Mouse (Mus musculus) myocyte (in vitro differentiated cells): ENCODE results near the gene Htr2a. TPM values are rescaled to one million over a fixed set of nuclear protein-coding genes. Genes with fewer than 3 reads are reported as not detected.

Source experiments
- H3K27me3 ChIP-seq: one replicate; pipeline ENCODE4 v1.6.1; 2011; ENCODE audit not compliant: control insufficient read depth, insufficient read depth, insufficient read length
- H3K36me3 ChIP-seq: one replicate; pipeline ENCODE4 v1.6.1; 2011; ENCODE audit not compliant: control insufficient read depth, insufficient read depth
- H3K4me2 ChIP-seq: one replicate; pipeline ENCODE4 v1.6.1; 2011; ENCODE audit warnings: low read depth, control low read depth
- H3K4me3 ChIP-seq: one replicate; pipeline ENCODE4 v1.5.1; 2011; ENCODE audit warnings: mild to moderate bottlenecking, control low read depth, moderate library complexity
- H3K79me2 ChIP-seq: one replicate; pipeline ENCODE4 v1.6.1; 2011; ENCODE audit not compliant: control insufficient read depth, insufficient read depth
- H3ac ChIP-seq: one replicate; pipeline ENCODE4 v1.6.1; 2011; ENCODE audit not compliant: control insufficient read depth, insufficient read length
- CEBPB ChIP-seq: IDR thresholded peaks from 2 replicates; pipeline ENCODE4 v1.6.1; 2011; ENCODE audit warnings: mild to moderate bottlenecking, moderate library complexity; ENCODE audit not compliant: poor library complexity, insufficient read depth, severe bottlenecking
- E2F4 ChIP-seq: IDR thresholded peaks from one replicate; pipeline ENCODE4 v1.6.1; 2011; ENCODE audit warnings: mild to moderate bottlenecking, control low read depth, moderate library complexity; ENCODE audit not compliant: insufficient read depth
- MAX ChIP-seq: IDR thresholded peaks from one replicate; pipeline ENCODE4 v1.6.1; 2011; ENCODE audit warnings: low read depth, mild to moderate bottlenecking, control low read depth
- MYOD1 ChIP-seq, 3 experiments: IDR thresholded peaks; one replicate each; pipeline ENCODE4 v1.6.1; 2011; ENCODE audit warnings: control low read depth in 2 of 3, low read depth in 2 of 3, mild to moderate bottlenecking in 2 of 3, moderate library complexity in 1 of 3; ENCODE audit not compliant: insufficient read length in 2 of 3, control insufficient read depth in 1 of 3
- MYOG ChIP-seq, 3 experiments: IDR thresholded peaks; one replicate each; pipeline ENCODE4 v1.6.1; 2011; ENCODE audit warnings: control low read depth in 2 of 3, low read depth in 2 of 3, mild to moderate bottlenecking in 2 of 3; ENCODE audit not compliant: insufficient read length in 2 of 3, control insufficient read depth in 1 of 3, insufficient read depth in 1 of 3
- POLR2A ChIP-seq: IDR thresholded peaks from one replicate; pipeline ENCODE4 v1.6.1; 2011; ENCODE audit warnings: low read depth, mild to moderate bottlenecking, control low read depth, moderate library complexity; ENCODE audit not compliant: insufficient read length
- POLR2AphosphoS2 ChIP-seq: IDR thresholded peaks from one replicate; pipeline ENCODE4 v1.6.1; 2011; ENCODE audit warnings: low read depth, control low read depth; ENCODE audit not compliant: insufficient read length
- REST ChIP-seq: IDR thresholded peaks from one replicate; pipeline ENCODE4 v1.6.1; 2011; ENCODE audit warnings: mild to moderate bottlenecking, control low read depth, moderate library complexity; ENCODE audit not compliant: insufficient read depth, insufficient read length
- SRF ChIP-seq: IDR thresholded peaks from one replicate; pipeline ENCODE4 v1.6.1; 2011; ENCODE audit warnings: low read depth; ENCODE audit not compliant: control insufficient read depth, insufficient read length
- TCF12 ChIP-seq: IDR thresholded peaks from one replicate; pipeline ENCODE4 v1.6.1; 2011; ENCODE audit warnings: mild to moderate bottlenecking, control low read depth; ENCODE audit not compliant: poor library complexity, insufficient read depth, severe bottlenecking
- TCF3 ChIP-seq: IDR thresholded peaks from one replicate; pipeline ENCODE4 v1.6.1; 2011; ENCODE audit warnings: low read depth, control low read depth; ENCODE audit not compliant: insufficient read length
- USF1 ChIP-seq: IDR thresholded peaks from one replicate; pipeline ENCODE4 v1.6.1; 2011; ENCODE audit warnings: low read depth, mild to moderate bottlenecking, control low read depth, moderate library complexity
- polyA plus RNA-seq: library from polyadenylated mRNA; unstranded; fragments of >200 nt; fragmentation: generic; extraction: Trizol; gene quantifications from one replicate; pipeline ENCODE4 v1.2.1, GENCODE M21; 2012; ENCODE audit warnings: missing spikeins

The Htr2a gene
- polyA plus RNA-seq, 1 experiment: not detected

- no peak for TF ChIP-seq CEBPB
- TF ChIP-seq POLR2A: no peak
- TF ChIP-seq MYOD1 (IDR thresholded peaks at IDR 0.05; ENCODE audit: control insufficient read depth in 1 of 3, insufficient read length in 2 of 3, low read depth in 2 of 3): no peak
- TF ChIP-seq SRF: no peak
- TF ChIP-seq E2F4: no peak
- no peak for TF ChIP-seq USF1
- no peak for TF ChIP-seq TCF12
- TF ChIP-seq REST: no peak
- no peak for TF ChIP-seq TCF3
- TF ChIP-seq POLR2AphosphoS2: no peak
- TF ChIP-seq MYOG (IDR thresholded peaks at IDR 0.05; ENCODE audit: control insufficient read depth in 1 of 3, insufficient read depth in 1 of 3, insufficient read length in 2 of 3, low read depth in 2 of 3): no peak
- no peak for TF ChIP-seq MAX
These were observed 9.4 kb downstream of the Htr2a start for GRCm38 (mm10) chr14:74650001-74650400.

GRCm38 (mm10) chr14:74651678-74652077, 11.0 kb downstream of the Htr2a start:
- H3ac ChIP-seq: no peak overlapping the region
- no peak overlapping the region for H3K4me2 ChIP-seq
- H3K27me3 ChIP-seq: peaks cover 5% of the 10 kb centered on the region
- no peaks in the 10 kb centered on the region for H3K36me3 ChIP-seq
- no peak overlapping the region for H3K4me3 ChIP-seq
- H3K79me2 ChIP-seq: no peaks in the 10 kb centered on the region
- TF ChIP-seq USF1 (no peak), MYOG (IDR thresholded peaks at IDR 0.05; ENCODE audit: control insufficient read depth in 1 of 3, insufficient read depth in 1 of 3, insufficient read length in 2 of 3, low read depth in 2 of 3) (no peak), POLR2A (no peak), REST (no peak), MAX (no peak), CEBPB (no peak), TCF3 (no peak)

More at GRCm38 (mm10) chr14:74650001-74650400, 9.4 kb downstream of the Htr2a start:
- Histone ChIP-seq H3K4me3 (no peak overlapping the region), H3K36me3 (no peaks in the 10 kb centered on the region), H3K27me3 (peaks cover 5% of the 10 kb centered on the region), H3ac (no peak overlapping the region), H3K79me2 (no peaks in the 10 kb centered on the region), H3K4me2 (no peak overlapping the region)

DNA sequence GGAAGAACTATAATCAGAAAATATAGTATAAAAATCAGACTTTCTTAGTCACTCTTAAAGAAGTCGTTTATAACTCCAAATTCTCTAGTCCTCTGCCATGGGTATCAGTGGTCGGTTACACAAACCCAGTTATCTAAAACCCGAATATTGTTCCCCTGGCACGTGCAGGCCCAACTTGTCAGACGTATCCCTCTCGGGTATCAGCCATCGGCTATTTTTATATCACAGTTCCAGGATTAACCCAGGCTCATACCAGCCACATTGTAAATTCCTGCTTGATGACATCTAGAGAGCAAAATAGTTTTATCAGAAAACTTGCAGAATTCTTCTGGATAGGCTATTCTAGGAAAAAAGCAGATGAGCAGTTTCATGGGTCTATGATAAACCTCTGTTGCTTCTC, 16.6 kb downstream of the Htr2a start:
- Histone ChIP-seq H3K4me3 (no peak overlapping the region), H3K36me3 (no peaks in the 10 kb centered on the region), H3K27me3 (peaks cover 4% of the 10 kb centered on the region), H3K79me2 (no peaks in the 10 kb centered on the region), H3K4me2 (no peak overlapping the region), H3ac (no peak overlapping the region)
- TF ChIP-seq POLR2A (no peak), POLR2AphosphoS2 (no peak), SRF (no peak), E2F4 (no peak), REST (no peak), TCF12 (no peak), TCF3 (no peak), MAX (no peak), CEBPB (no peak), MYOG (IDR thresholded peaks at IDR 0.05; ENCODE audit: control insufficient read depth in 1 of 3, insufficient read depth in 1 of 3, insufficient read length in 2 of 3, low read depth in 2 of 3) (no peak), MYOD1 (IDR thresholded peaks at IDR 0.05; ENCODE audit: control insufficient read depth in 1 of 3, insufficient read length in 2 of 3, low read depth in 2 of 3) (no peak), USF1 (no peak)

- H3K27me3 ChIP-seq: peaks cover 4% of the 10 kb centered on the region
- H3K36me3 ChIP-seq: no peaks in the 10 kb centered on the region
- no peak for TF ChIP-seq SRF
- TF ChIP-seq POLR2A: no peak
- TF ChIP-seq MAX: no peak
- no peak for TF ChIP-seq MYOD1 (IDR thresholded peaks at IDR 0.05; ENCODE audit: control insufficient read depth in 1 of 3, insufficient read length in 2 of 3, low read depth in 2 of 3)
- TF ChIP-seq MYOG (IDR thresholded peaks at IDR 0.05; ENCODE audit: control insufficient read depth in 1 of 3, insufficient read depth in 1 of 3, insufficient read length in 2 of 3, low read depth in 2 of 3): no peak
- TF ChIP-seq TCF3: no peak
- TF ChIP-seq TCF12: no peak
- no peak for TF ChIP-seq CEBPB
- TF ChIP-seq USF1: no peak
- TF ChIP-seq E2F4: no peak
- no peak for TF ChIP-seq POLR2AphosphoS2
- TF ChIP-seq REST: no peak
- H3K79me2 ChIP-seq: no peaks in the 10 kb centered on the region
- no peak overlapping the region for H3ac ChIP-seq
- no peak overlapping the region for H3K4me2 ChIP-seq
- H3K4me3 ChIP-seq: no peak overlapping the region
These were observed 18.8 kb downstream of the Htr2a start for GRCm38 (mm10) chr14:74659411-74659841.
